Mouse (Mus musculus) layer of hippocampus, adult 2 months (tissue): ENCODE results near the gene Nfkb2. TPM values are rescaled to one million over a fixed set of nuclear protein-coding genes. Genes with fewer than 3 reads are reported as not detected.

Experiments
- DNase-seq, 2 experiments: peaks; one replicate each; pipeline ENCODE4 v3.0.0; 2022; ENCODE audit warnings: low spot score in 2 of 2
- H3K27ac ChIP-seq: fragments of 200-600 bp; 2 replicates; pipeline ENCODE4 v1.8.1; 2022
- H3K4me3 ChIP-seq: fragments of 200-600 bp; 2 replicates; pipeline ENCODE4 v1.8.1; 2022; ENCODE audit warnings: mild to moderate bottlenecking
- CTCF ChIP-seq: fragments of 200-600 bp; conservative IDR thresholded peaks from 2 replicates; pipeline ENCODE4 v1.8.1; 2022; ENCODE audit warnings: antibody characterized with exemption, mild to moderate bottlenecking, moderate library complexity
- total RNA-seq, 2 experiments: library from RNA; stranded (reverse); gene quantifications; 2 replicates each; pipeline ENCODE4 v1.2.3; 2021

Nfkb2 gene
- total RNA-seq, 2 experiments from 2014 or later = 2.1 to 2.4 TPM

GRCm38 (mm10) chr19:46302551-46302950, 1.6 kb upstream of the Nfkb2 start:
- no peak for TF ChIP-seq CTCF
- no peak overlapping the region for H3K4me3 ChIP-seq
- peak in 1 of 2 experiments; percentile 5 for DNase-seq
- H3K27ac ChIP-seq = no peak overlapping the region

- TF ChIP-seq CTCF = no peak
- peak overlapping the region; percentile 79 for H3K4me3 ChIP-seq
- DNase-seq = peak in 1 of 2 experiments; percentile 8
- peak overlapping the region; percentile 70; the same call in 1 of the 2 replicates for H3K27ac ChIP-seq
These were observed 587 bp upstream of the Nfkb2 start for GRCm38 (mm10) chr19:46303251-46304215.

DNA sequence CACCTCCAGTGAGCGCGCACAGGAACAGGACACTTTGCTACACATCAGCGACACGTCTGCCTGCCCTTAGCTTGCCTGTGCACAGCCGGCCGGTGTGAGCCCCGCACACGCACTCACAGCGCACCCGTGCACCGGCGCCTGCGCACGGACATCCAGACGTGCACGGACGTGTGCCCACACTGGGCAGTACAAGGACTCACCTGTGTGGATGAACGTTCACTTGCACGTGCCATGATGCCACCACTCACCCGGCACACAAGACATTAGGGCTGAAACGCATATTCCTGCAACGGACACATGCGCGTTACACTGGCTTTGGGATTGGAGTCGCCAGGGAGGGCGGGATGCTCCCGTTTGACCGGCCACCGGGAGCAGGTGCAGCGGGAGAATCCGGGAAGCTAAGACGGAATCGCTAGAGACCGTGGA, 801 bp downstream of the Nfkb2 start:
- H3K27ac ChIP-seq = peak overlapping the region; percentile 70; the same call in 1 of the 2 replicates
- TF ChIP-seq CTCF = no peak
- peak overlapping the region; percentile 79 for H3K4me3 ChIP-seq
- peak in 1 of 2 experiments; percentile 10 for DNase-seq

DNA sequence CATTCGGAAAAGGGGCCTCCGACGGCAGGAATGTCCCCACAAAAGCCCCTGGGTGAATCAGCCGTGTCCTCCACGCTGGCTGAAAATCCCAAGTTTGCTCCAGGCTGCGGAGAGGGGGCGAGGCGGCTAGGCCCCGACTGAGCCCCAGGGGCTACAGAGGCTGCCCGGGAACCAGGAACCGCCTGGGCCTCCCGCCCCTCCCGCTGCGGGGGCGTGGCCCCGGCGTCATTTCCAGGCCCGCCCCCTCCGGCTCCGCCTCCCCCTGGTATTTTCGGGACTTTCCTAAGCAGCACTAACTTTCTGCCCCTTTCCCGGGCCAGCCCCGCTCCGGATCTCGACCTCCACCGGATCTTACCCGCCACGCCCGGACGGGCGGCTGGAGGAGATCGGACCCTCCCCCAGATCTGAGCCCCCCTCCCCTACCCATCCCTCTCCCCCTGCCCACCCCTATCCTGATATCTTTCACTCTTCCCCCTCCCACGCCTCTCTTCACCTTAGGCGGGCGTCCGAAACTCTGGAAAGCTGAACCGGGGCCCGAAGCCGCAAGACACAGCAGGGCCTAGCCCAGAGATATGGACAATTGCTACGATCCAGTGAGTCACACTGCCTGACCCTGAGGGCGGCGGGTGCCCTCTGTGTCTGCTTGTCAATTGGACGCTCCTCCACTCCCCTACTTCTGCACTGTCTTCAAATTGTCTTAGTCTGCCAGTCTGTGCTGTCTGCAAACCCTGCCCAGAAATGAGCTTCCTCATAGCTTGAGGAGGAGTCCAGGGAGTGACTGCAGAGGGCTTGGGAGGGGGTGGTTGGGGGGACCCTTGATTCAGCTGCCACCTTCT, 1.5 kb downstream of the Nfkb2 start:
- Histone ChIP-seq H3K4me3 (peak overlapping the region; percentile 79), H3K27ac (peak overlapping the region; percentile 70; the same call in 1 of the 2 replicates)
- peak in 1 of 2 experiments; percentile 81 for DNase-seq
- TF ChIP-seq CTCF = no peak

DNA sequence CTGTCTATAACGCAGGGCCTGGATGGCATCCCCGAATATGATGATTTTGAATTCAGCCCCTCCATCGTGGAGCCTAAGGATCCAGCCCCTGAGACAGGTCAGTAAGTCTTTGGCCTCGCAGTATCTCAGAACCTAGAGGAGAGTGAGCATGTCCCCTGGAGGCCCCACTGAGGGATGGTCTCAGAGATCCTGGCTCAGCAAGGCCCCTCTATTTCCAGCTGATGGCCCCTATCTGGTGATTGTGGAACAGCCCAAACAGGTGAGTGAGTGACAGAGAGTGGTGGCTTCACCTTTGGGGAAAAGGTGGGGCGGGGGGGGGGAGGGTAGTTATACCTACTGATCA, 2.1 kb downstream of the Nfkb2 start:
- no peak for TF ChIP-seq CTCF
- Histone ChIP-seq H3K27ac (0 out of 2 replicates have a peak overlapping the region, but pooled peaks have one; percentile 70), H3K4me3 (no peak overlapping the region; the same call in 1 of the 2 replicates)
- peak in 1 of 2 experiments; percentile 7 for DNase-seq

DNA sequence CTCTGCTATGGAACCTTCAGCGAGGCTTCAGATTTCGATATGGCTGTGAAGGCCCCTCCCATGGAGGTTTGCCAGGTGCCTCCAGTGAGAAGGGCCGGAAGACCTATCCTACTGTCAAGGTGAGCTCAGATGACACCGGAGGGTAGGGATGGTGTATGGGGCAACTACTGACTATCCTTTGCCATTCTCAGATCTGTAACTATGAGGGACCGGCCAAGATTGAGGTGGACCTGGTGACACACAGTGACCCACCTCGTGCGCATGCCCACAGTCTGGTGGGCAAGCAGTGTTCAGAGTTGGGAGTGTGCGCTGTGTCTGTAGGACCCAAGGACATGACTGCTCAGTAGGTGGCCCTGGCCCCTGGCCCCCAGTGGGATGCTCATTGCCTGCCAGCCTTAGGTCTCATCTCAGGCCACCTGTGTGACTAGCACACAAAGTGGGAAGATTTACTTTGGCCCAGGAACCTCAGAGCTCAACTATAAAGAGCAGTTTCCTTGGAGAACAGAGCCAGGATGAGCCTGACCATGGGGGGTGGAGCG, 2.7 kb downstream of the Nfkb2 start:
- Histone ChIP-seq H3K4me3 (no peak overlapping the region), H3K27ac (no peak overlapping the region)
- no peak for TF ChIP-seq CTCF
- peak in 1 of 2 experiments; percentile 8 for DNase-seq

DNA sequence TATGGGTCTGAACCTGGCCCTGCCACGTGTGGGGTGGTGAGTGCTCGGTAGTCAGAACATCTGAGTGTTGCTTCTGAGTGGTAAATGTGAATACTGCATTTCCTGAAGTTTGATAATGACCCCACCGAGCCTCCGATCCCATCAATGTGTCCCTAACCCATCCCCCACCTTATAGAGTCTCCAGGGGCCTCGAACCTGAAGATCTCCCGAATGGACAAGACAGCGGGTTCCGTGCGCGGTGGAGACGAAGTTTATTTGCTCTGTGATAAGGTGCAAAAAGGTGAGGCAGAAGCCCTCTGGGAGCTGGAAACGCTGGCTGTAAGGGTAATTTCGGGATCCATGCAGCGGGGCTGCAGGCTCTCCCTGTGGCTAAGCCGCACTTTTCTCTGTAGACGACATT, 3.7 kb downstream of the Nfkb2 start:
- H3K4me3 ChIP-seq = no peak overlapping the region
- no peak for TF ChIP-seq CTCF
- no peak overlapping the region for H3K27ac ChIP-seq
- DNase-seq = peak in 1 of 2 experiments; percentile 9

- peak in 1 of 2 experiments; percentile 9 for DNase-seq
- Histone ChIP-seq H3K27ac (no peak overlapping the region), H3K4me3 (peak overlapping the region; percentile 64; the same call in 1 of the 2 replicates)
- TF ChIP-seq CTCF = no peak
These were observed 4.2 kb downstream of the Nfkb2 start for GRCm38 (mm10) chr19:46308303-46308702.

DNA sequence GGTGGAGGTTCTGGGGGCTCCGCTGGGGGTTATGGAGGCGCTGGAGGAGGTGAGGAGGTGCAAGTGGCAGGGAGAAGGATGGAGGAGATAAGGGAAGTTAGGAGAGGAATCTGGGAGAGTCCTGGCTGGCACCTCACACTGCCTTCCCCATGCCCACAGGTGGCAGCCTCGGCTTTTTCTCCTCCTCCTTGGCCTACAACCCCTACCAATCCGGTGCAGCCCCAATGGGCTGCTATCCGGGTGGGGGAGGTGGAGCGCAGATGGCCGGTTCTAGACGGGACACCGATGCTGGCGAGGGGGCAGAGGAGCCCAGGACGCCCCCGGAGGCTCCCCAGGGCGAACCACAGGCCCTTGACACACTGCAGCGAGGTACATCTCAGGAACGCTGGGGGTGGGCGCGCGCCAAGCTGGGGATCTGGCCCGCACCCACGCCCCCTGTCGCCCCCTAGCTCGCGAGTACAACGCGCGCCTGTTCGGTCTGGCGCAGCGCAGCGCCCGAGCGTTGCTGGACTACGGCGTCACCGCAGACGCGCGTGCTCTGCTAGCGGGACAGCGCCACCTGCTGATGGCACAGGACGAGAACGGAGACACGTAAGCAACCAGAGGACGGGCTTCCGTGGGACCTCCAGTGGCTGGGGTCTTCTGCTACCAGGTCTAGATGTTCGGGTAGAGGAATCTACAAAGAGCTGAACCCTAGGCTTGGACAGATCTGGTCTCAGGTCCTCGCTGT, 4.8 kb downstream of the Nfkb2 start:
- peak; percentile 98 for TF ChIP-seq CTCF
- Histone ChIP-seq H3K27ac (peak overlapping the region; percentile 86), H3K4me3 (peak overlapping the region; percentile 64)
- peak; percentile 79 to 87 for DNase-seq

- no peak for TF ChIP-seq CTCF
- Histone ChIP-seq H3K27ac (no peak overlapping the region), H3K4me3 (no peak overlapping the region)
- peak in 1 of 2 experiments; percentile 9 for DNase-seq
These were observed 5.7 kb downstream of the Nfkb2 start for GRCm38 (mm10) chr19:46309651-46310305.

- no peak for TF ChIP-seq CTCF
- no peak for DNase-seq
- Histone ChIP-seq H3K4me3 (no peak overlapping the region), H3K27ac (no peak overlapping the region)
These were observed 6.3 kb downstream of the Nfkb2 start for GRCm38 (mm10) chr19:46310312-46310865.
